Mouse (Mus musculus) CH12.LX (cell line): Measurements from ENCODE around the gene Slc12a6. TPM values are rescaled to one million over a fixed set of nuclear protein-coding genes. Genes with fewer than 3 reads are reported as not detected.
A peak's percentile ranks its signal among the peaks of the same experiment; 100 is the strongest.

Source experiments
- DNase-seq: peaks from one replicate; pipeline ENCODE4 v3.0.0-alpha.2; 2013; ENCODE audit errors: extremely low read depth
- H3K27ac ChIP-seq: 2 replicates; pipeline ENCODE4 v1.5.1; 2012; ENCODE audit warnings: low read depth, mild to moderate bottlenecking, control low read depth, moderate library complexity; ENCODE audit not compliant: insufficient read depth
- H3K27me3 ChIP-seq: replicated peaks from 2 replicates; pipeline ENCODE3; 2012; ENCODE audit warnings: inconsistent platforms
- H3K36me3 ChIP-seq, 2 experiments: replicated peaks in 1 of 2; 2 replicates each; pipeline versions ENCODE3 to v1.6.1; 2012; ENCODE audit warnings: inconsistent platforms in 1 of 2, low read length in 1 of 2, mild to moderate bottlenecking in 1 of 2, mixed read lengths in 1 of 2, moderate library complexity in 1 of 2; ENCODE audit not compliant: control insufficient read depth in 1 of 2, insufficient read depth in 1 of 2
- H3K4me1 ChIP-seq, 2 experiments: 2 replicates each; pipeline ENCODE4 v1.6.1; 2012; ENCODE audit warnings: inconsistent platforms in 1 of 2, moderate library complexity in 1 of 2; ENCODE audit not compliant: insufficient read depth in 2 of 2, control insufficient read depth in 1 of 2
- H3K4me2 ChIP-seq: 2 replicates; pipeline ENCODE4 v1.6.1; 2012; ENCODE audit warnings: low read depth, mild to moderate bottlenecking, control low read depth; ENCODE audit not compliant: poor library complexity, insufficient read depth, severe bottlenecking
- H3K4me3 ChIP-seq, 3 experiments: fragments of 150-350 bp in 1 of 3; sonication (generic) in 1 of 3; replicated peaks in 1 of 3; 2 replicates each; pipeline versions ENCODE3 to v1.5.1; 2011 to 2012; ENCODE audit warnings: low read depth in 2 of 3, low read length in 2 of 3, mild to moderate bottlenecking in 2 of 3, moderate library complexity in 2 of 3, control low read depth in 1 of 3, improper control_type of control experiment in 1 of 3, inconsistent platforms in 1 of 3, mixed read lengths in 1 of 3; ENCODE audit not compliant: poor library complexity in 1 of 3
- H3K79me2 ChIP-seq: replicated peaks from 2 replicates; pipeline ENCODE4 v1.6.1; 2012; ENCODE audit warnings: mild to moderate bottlenecking, moderate library complexity; ENCODE audit not compliant: control insufficient read depth, poor library complexity, insufficient read depth, severe bottlenecking; ENCODE audit errors: extremely low read depth
- H3K9ac ChIP-seq: 2 replicates; pipeline ENCODE4 v1.6.1; 2012; ENCODE audit warnings: low read depth, mild to moderate bottlenecking, control low read depth, moderate library complexity; ENCODE audit not compliant: insufficient read depth
- H3K9me3 ChIP-seq: replicated peaks from 2 replicates; pipeline ENCODE3; 2012; ENCODE audit warnings: low read length, inconsistent platforms, mixed read lengths
- BHLHE40 ChIP-seq: IDR thresholded peaks from 2 replicates; pipeline ENCODE4 v1.6.1; 2011; ENCODE audit warnings: mild to moderate bottlenecking, low read depth, low read length, improper control_type of control experiment
- CHD1 ChIP-seq: IDR thresholded peaks from 2 replicates; pipeline ENCODE4 v1.6.1; 2012; ENCODE audit warnings: low read depth, low read length, improper control_type of control experiment, inconsistent platforms
- CHD2 ChIP-seq: IDR thresholded peaks from 2 replicates; pipeline ENCODE4 v1.6.1; 2011; ENCODE audit warnings: low read length, improper control_type of control experiment
- E2F4 ChIP-seq: IDR thresholded peaks from 2 replicates; pipeline ENCODE4 v1.6.1; 2011; ENCODE audit warnings: low read depth, low read length, improper control_type of control experiment; ENCODE audit not compliant: insufficient replicate concordance
- ELF1 ChIP-seq: IDR thresholded peaks from 2 replicates; pipeline ENCODE4 v1.6.1; 2014; ENCODE audit warnings: low read depth, mild to moderate bottlenecking, inconsistent platforms, low read length, improper control_type of control experiment
- EP300 ChIP-seq: IDR thresholded peaks from 2 replicates; pipeline ENCODE4 v1.6.1; 2011; ENCODE audit warnings: low read length, improper control_type of control experiment
- ETS1 ChIP-seq: conservative IDR thresholded peaks from 2 replicates; pipeline ENCODE4 v1.6.1; 2012; ENCODE audit warnings: low read depth, mild to moderate bottlenecking, inconsistent platforms, low read length, improper control_type of control experiment, moderate library complexity
- GABPA ChIP-seq: IDR thresholded peaks from 2 replicates; pipeline ENCODE4 v1.6.1; 2012; ENCODE audit warnings: low read depth, low read length, improper control_type of control experiment, inconsistent platforms; ENCODE audit not compliant: insufficient replicate concordance
- HCFC1 ChIP-seq: IDR thresholded peaks from 2 replicates; pipeline ENCODE4 v1.6.1; 2012; ENCODE audit warnings: low read depth, mild to moderate bottlenecking, inconsistent platforms, low read length, improper control_type of control experiment
- IRF4 ChIP-seq: IDR thresholded peaks from 2 replicates; pipeline ENCODE4 v1.6.1; 2014; ENCODE audit warnings: low read depth, mild to moderate bottlenecking, inconsistent platforms, low read length, improper control_type of control experiment
- JUN ChIP-seq: IDR thresholded peaks from 2 replicates; pipeline ENCODE4 v1.6.1; 2011; ENCODE audit warnings: low read depth, mild to moderate bottlenecking, low read length, improper control_type of control experiment, moderate library complexity; ENCODE audit not compliant: insufficient read depth
- JUND ChIP-seq: conservative IDR thresholded peaks from 2 replicates; pipeline ENCODE4 v1.6.1; 2011; ENCODE audit warnings: low read depth, low read length, improper control_type of control experiment
- KAT2A ChIP-seq: IDR thresholded peaks from 2 replicates; pipeline ENCODE4 v1.6.1; 2012; ENCODE audit warnings: low read length, improper control_type of control experiment, inconsistent platforms; ENCODE audit not compliant: insufficient replicate concordance
- MAFK ChIP-seq: IDR thresholded peaks from 2 replicates; pipeline ENCODE4 v1.6.1; 2011; ENCODE audit warnings: low read length, improper control_type of control experiment; ENCODE audit not compliant: insufficient replicate concordance
- MAX ChIP-seq: IDR thresholded peaks from 2 replicates; pipeline ENCODE4 v1.6.1; 2011; ENCODE audit warnings: low read length, improper control_type of control experiment
- MAZ ChIP-seq: IDR thresholded peaks from 2 replicates; pipeline ENCODE4 v1.6.1; 2012; ENCODE audit warnings: low read depth, mild to moderate bottlenecking, inconsistent platforms, low read length, improper control_type of control experiment, moderate library complexity
- MEF2A ChIP-seq: IDR thresholded peaks from 2 replicates; pipeline ENCODE4 v1.6.1; 2014; ENCODE audit warnings: low read depth, mild to moderate bottlenecking, inconsistent platforms, low read length, improper control_type of control experiment, borderline replicate concordance
- MXI1 ChIP-seq: IDR thresholded peaks from 2 replicates; pipeline ENCODE4 v1.6.1; 2011; ENCODE audit warnings: mild to moderate bottlenecking, low read depth, low read length, improper control_type of control experiment
- MYC ChIP-seq: IDR thresholded peaks from 2 replicates; pipeline ENCODE4 v1.6.1; 2011; ENCODE audit warnings: low read depth, mild to moderate bottlenecking, improper control_type of control experiment, low read length
- NELFE ChIP-seq: IDR thresholded peaks from 2 replicates; pipeline ENCODE4 v1.6.1; 2011; ENCODE audit warnings: low read depth, low read length, improper control_type of control experiment
- NRF1 ChIP-seq: IDR thresholded peaks from 2 replicates; pipeline ENCODE4 v1.6.1; 2014; ENCODE audit warnings: low read depth, mild to moderate bottlenecking, inconsistent platforms, low read length, improper control_type of control experiment, moderate library complexity
- PAX5 ChIP-seq: IDR thresholded peaks from 2 replicates; pipeline ENCODE4 v1.6.1; 2012; ENCODE audit warnings: low read length, inconsistent platforms, mixed read lengths
- POLR2A ChIP-seq: IDR thresholded peaks from 2 replicates; pipeline ENCODE4 v1.6.1; 2011; ENCODE audit warnings: low read depth, mild to moderate bottlenecking, improper control_type of control experiment, low read length
- POLR2AphosphoS2 ChIP-seq: IDR thresholded peaks from 2 replicates; pipeline ENCODE4 v1.6.1; 2011; ENCODE audit warnings: low read depth, low read length, improper control_type of control experiment
- RAD21 ChIP-seq: IDR thresholded peaks from 2 replicates; pipeline ENCODE4 v1.6.1; 2011; ENCODE audit warnings: low read depth, mild to moderate bottlenecking, low read length, improper control_type of control experiment, moderate library complexity
- RCOR1 ChIP-seq: conservative IDR thresholded peaks from 2 replicates; pipeline ENCODE4 v1.6.1; 2012; ENCODE audit warnings: low read depth, mild to moderate bottlenecking, inconsistent platforms, low read length, improper control_type of control experiment
- SIN3A ChIP-seq: IDR thresholded peaks from 2 replicates; pipeline ENCODE4 v1.6.1; 2012; ENCODE audit warnings: low read length, improper control_type of control experiment, inconsistent platforms
- SMC3 ChIP-seq: IDR thresholded peaks from 2 replicates; pipeline ENCODE4 v1.6.1; 2011; ENCODE audit warnings: low read depth, low read length, improper control_type of control experiment
- TBP ChIP-seq: conservative IDR thresholded peaks from 2 replicates; pipeline ENCODE4 v1.6.1; 2011; ENCODE audit warnings: low read depth, low read length, improper control_type of control experiment
- TCF12 ChIP-seq: IDR thresholded peaks from 2 replicates; pipeline ENCODE4 v1.6.1; 2014; ENCODE audit warnings: low read depth, mild to moderate bottlenecking, inconsistent platforms, low read length, improper control_type of control experiment
- UBTF ChIP-seq: IDR thresholded peaks from 2 replicates; pipeline ENCODE4 v1.6.1; 2012; ENCODE audit warnings: low read depth, mild to moderate bottlenecking, inconsistent platforms, low read length, improper control_type of control experiment, moderate library complexity
- USF1 ChIP-seq: IDR thresholded peaks from 2 replicates; pipeline ENCODE4 v1.6.1; 2014; ENCODE audit warnings: low read depth, mild to moderate bottlenecking, inconsistent platforms, low read length, improper control_type of control experiment
- USF2 ChIP-seq: conservative IDR thresholded peaks from 2 replicates; pipeline ENCODE4 v1.6.1; 2011; ENCODE audit warnings: low read depth, low read length, improper control_type of control experiment
- ZC3H11A ChIP-seq: IDR thresholded peaks from 2 replicates; pipeline ENCODE4 v1.6.1; 2012; ENCODE audit warnings: low read depth, mild to moderate bottlenecking, inconsistent platforms, low read length, improper control_type of control experiment
- ZKSCAN1 ChIP-seq: IDR thresholded peaks from 2 replicates; pipeline ENCODE4 v1.6.1; 2012; ENCODE audit warnings: low read depth, inconsistent platforms, low read length, improper control_type of control experiment, borderline replicate concordance
- ZMIZ1 ChIP-seq: IDR thresholded peaks from 2 replicates; pipeline ENCODE4 v1.6.1; 2012; ENCODE audit warnings: low read depth, mild to moderate bottlenecking, inconsistent platforms, low read length, improper control_type of control experiment
- ZNF384 ChIP-seq: IDR thresholded peaks from 2 replicates; pipeline ENCODE4 v1.6.1; 2012; ENCODE audit warnings: low read depth, low read length, improper control_type of control experiment, inconsistent platforms
- dilution Hi-C: fragments of 300-500 bp; cut with MboI; formaldehyde crosslinking; loops from 2 replicates; pipeline ENCODE4 v1.14.3; 2020; ENCODE audit warnings: low sequenced_read_pairs; ENCODE audit not compliant: extremely low pct_unique_long_range_greater_than_20kb, extremely low pct_ligation_motif_present
- in situ Hi-C: fragments of 300-500 bp; cut with MboI; formaldehyde crosslinking; loops from 3 replicates; pipeline ENCODE4 v1.14.3; 2019; ENCODE audit warnings: low sequenced_read_pairs, low pct_ligation_motif_present, low pct_unique_long_range_greater_than_20kb, mixed read lengths
- polyA plus RNA-seq: library from polyadenylated mRNA; unstranded; fragments of >175 nt; gene quantifications from 2 replicates; pipeline ENCODE4 v1.2.1, GENCODE M21; 2012; ENCODE audit warnings: low read depth; ENCODE audit not compliant: insufficient read length
- total RNA-seq, 2 experiments: library from RNA; depleted of rRNA; stranded (reverse); fragments of 300-350 nt in 1 of 2; fragments of >200 nt in 1 of 2; gene quantifications; 2 replicates each; pipeline ENCODE4 v1.2.3; 2012 to 2014

Gene Slc12a6
- total and polyA plus RNA-seq, 3 experiments, result 7.8 to 14.8 (median 10.5) TPM

GRCm38 (mm10) chr2:112261748-112262653 is 3.6 kb upstream of the Slc12a6 start, which contains the start of gene Nop10:
Gene Nop10 (plus strand): TSS chr2:112261926.
- in situ Hi-C loops, result loop anchor here (10.0 kb wide), 2 partner anchors 103 to 213 kb away; partner anchors contain the start of gene Emc4
- TF ChIP-seq HCFC1, result peak; percentile 99
- no peak for TF ChIP-seq UBTF
- no peak for TF ChIP-seq RCOR1
- TF ChIP-seq NRF1, result peak; percentile 73
- TF ChIP-seq CHD1, result no peak
- no peak for TF ChIP-seq MAZ
- no peak; the same call in 1 of the 2 replicates for TF ChIP-seq JUN
- TF ChIP-seq MEF2A, result peak; percentile 67; the same call in 1 of the 2 replicates
- peak; percentile 99 for TF ChIP-seq NELFE
- peak; percentile 88 for TF ChIP-seq BHLHE40
- TF ChIP-seq ZMIZ1, result peak; percentile 85
- 0 out of 2 replicates have a peak, but pooled peaks have one; percentile 18 for TF ChIP-seq CHD2
- TF ChIP-seq POLR2AphosphoS2, result peak; percentile 95; the same call in 1 of the 2 replicates
- peak; percentile 84 for TF ChIP-seq ELF1
- peak; percentile 61 for TF ChIP-seq IRF4
- peak; percentile 40 for TF ChIP-seq SMC3
- peak; percentile 73 for TF ChIP-seq TCF12
- peak; percentile 96 for TF ChIP-seq MYC
- TF ChIP-seq MAX, result peak; percentile 96
- TF ChIP-seq EP300, result no peak
- TF ChIP-seq ETS1, result no peak
- TF ChIP-seq USF2, result no peak
- TF ChIP-seq JUND, result 0 out of 2 replicates have a peak, but pooled peaks have one; percentile 54
- TF ChIP-seq GABPA, result peak; percentile 87; the same call in 1 of the 2 replicates
- TF ChIP-seq MAFK, result no peak
- TF ChIP-seq PAX5, result no peak
- peak; percentile 97 for TF ChIP-seq KAT2A
- TF ChIP-seq SIN3A, result peak; percentile 96
- no peak for TF ChIP-seq ZC3H11A
- TF ChIP-seq RAD21, result peak; percentile 37
- no peak for TF ChIP-seq ZNF384
- TF ChIP-seq TBP, result peak; percentile 92
- peak; percentile 47; the same call in 1 of the 2 replicates for TF ChIP-seq E2F4
- TF ChIP-seq ZKSCAN1, result no peak
- TF ChIP-seq MXI1, result peak; percentile 95
- TF ChIP-seq USF1, result peak; percentile 19; the same call in 1 of the 2 replicates
- TF ChIP-seq POLR2A, result peak; percentile 99

More at GRCm38 (mm10) chr2:112261748-112262653, 3.6 kb upstream of the Slc12a6 start, which contains the start of gene Nop10:
- peaks cover 0 to 14% of the 10 kb centered on the region in 2 experiments for H3K36me3 ChIP-seq
- H3K4me1 ChIP-seq, result peaks cover 2 to 28% of the 10 kb centered on the region in 2 experiments; a peak in 2 of 4 replicates
- H3K4me3 ChIP-seq, result peak within 1 kb of the TSS; percentile 64 to 85 (median 74)
- peak within 1 kb of the TSS; percentile 25 for H3K27ac ChIP-seq
- dilution Hi-C loops, result no loop called here
- peak within 1 kb of the TSS; percentile 97; the same call in 1 of the 2 replicates for H3K4me2 ChIP-seq
- peak; percentile 95 for DNase-seq
- H3K9ac ChIP-seq, result peak within 1 kb of the TSS; percentile 66
- H3K79me2 ChIP-seq, result peaks cover 29% of the 10 kb centered on the region
- H3K9me3 ChIP-seq, result no peaks in the 10 kb centered on the region
- H3K27me3 ChIP-seq, result no peaks in the 10 kb centered on the region
